Mouse (Mus musculus) forebrain, embryonic 13.5 days (tissue): Measurements from ENCODE around the gene Tbc1d9. TPM values are rescaled to one million over a fixed set of nuclear protein-coding genes. Genes with fewer than 3 reads are reported as not detected.

Experiments used
- ATAC-seq: fragments of 200-750 bp; cut with Nextera tagmentation; 2 replicates; pipeline ENCODE4 v1.8.0; 2017
- H3K27ac ChIP-seq: fragments of 300-500 bp; sonication (generic); 2 replicates; pipeline ENCODE4 v1.5.1; 2015; ENCODE audit warnings: inconsistent platforms, mild to moderate bottlenecking, moderate library complexity
- H3K27me3 ChIP-seq: fragments of 300-500 bp; sonication (generic); 2 replicates; pipeline ENCODE4 v1.6.1; 2015; ENCODE audit warnings: mild to moderate bottlenecking, inconsistent platforms
- H3K36me3 ChIP-seq: fragments of 300-500 bp; sonication (generic); 2 replicates; pipeline ENCODE4 v1.6.1; 2015; ENCODE audit warnings: mild to moderate bottlenecking, inconsistent platforms; ENCODE audit not compliant: poor library complexity, severe bottlenecking
- H3K4me1 ChIP-seq: fragments of 300-500 bp; sonication (generic); 2 replicates; pipeline ENCODE4 v1.6.1; 2015; ENCODE audit warnings: inconsistent platforms
- H3K4me2 ChIP-seq: fragments of 300-500 bp; sonication (generic); 2 replicates; pipeline ENCODE4 v1.6.1; 2015; ENCODE audit warnings: inconsistent platforms, mild to moderate bottlenecking, moderate library complexity
- H3K4me3 ChIP-seq: fragments of 300-500 bp; sonication (generic); 2 replicates; pipeline ENCODE4 v1.5.1; 2015; ENCODE audit warnings: mild to moderate bottlenecking, inconsistent platforms
- H3K9ac ChIP-seq: fragments of 300-500 bp; sonication (generic); 2 replicates; pipeline ENCODE4 v1.6.1; 2015; ENCODE audit warnings: mild to moderate bottlenecking, inconsistent platforms
- H3K9me3 ChIP-seq: fragments of 300-500 bp; sonication (generic); replicated peaks from 2 replicates; pipeline ENCODE4 v1.6.1; 2016; ENCODE audit warnings: inconsistent platforms
- WGBS: fragments of 180-500 bp; shearing (Covaris S2); methylation state at CpG from one replicate; pipeline ENCODE4 v1.1.7; 2015; 5-methylcytosine and 5-hydroxymethylcytosine counted together
- polyA plus RNA-seq: library from polyadenylated mRNA; unstranded; fragments of >200 nt; fragmentation: Nextera tagmentation; extraction: Ambion mirVana; gene quantifications from 2 replicates; pipeline ENCODE4 v1.2.1, GENCODE M21; 2015

The Tbc1d9 gene
- polyA plus RNA-seq, 1 experiment from 2014 or later = 9.3 TPM

GRCm38 (mm10) chr8:83160613-83161012, 4.5 kb upstream of the Tbc1d9 start:
- Histone ChIP-seq H3K36me3 (no peaks in the 10 kb centered on the region), H3K4me3 (no peak overlapping the region), H3K27ac (no peak overlapping the region), H3K27me3 (no peaks in the 10 kb centered on the region), H3K9me3 (no peaks in the 10 kb centered on the region), H3K4me1 (peaks cover 3% of the 10 kb centered on the region; the same call in 1 of the 2 replicates), H3K9ac (no peak overlapping the region), H3K4me2 (no peak overlapping the region)
- no peak for ATAC-seq
- WGBS = 61% methylated on average over 2 of the region's 2 CpGs

- Histone ChIP-seq H3K9me3 (no peaks in the 10 kb centered on the region), H3K4me1 (peaks cover 23% of the 10 kb centered on the region), H3K36me3 (no peaks in the 10 kb centered on the region), H3K4me3 (peak within 1 kb of the TSS; percentile 80), H3K27ac (peak within 1 kb of the TSS; percentile 91), H3K4me2 (peak within 1 kb of the TSS; percentile 69), H3K9ac (peak within 1 kb of the TSS; percentile 95), H3K27me3 (no peaks in the 10 kb centered on the region)
- ATAC-seq = peak; percentile 77
- 2% methylated on average over 53 of the region's 54 CpGs for WGBS
These were observed 1.0 kb downstream of the Tbc1d9 start, which contains the start of gene Gm10645 for GRCm38 (mm10) chr8:83165931-83166867. TSS of gene Gm10645 (minus strand) at chr8:83166170.

- 43% methylated on average over 3 of the region's 3 CpGs for WGBS
- no peak for ATAC-seq
- peak overlapping the region; percentile 95 for H3K9ac ChIP-seq
- no peaks in the 10 kb centered on the region for H3K36me3 ChIP-seq
- no peaks in the 10 kb centered on the region for H3K9me3 ChIP-seq
- H3K27me3 ChIP-seq = no peaks in the 10 kb centered on the region
- no peak overlapping the region for H3K27ac ChIP-seq
- H3K4me1 ChIP-seq = peaks cover 23% of the 10 kb centered on the region
- peak overlapping the region; percentile 80 for H3K4me3 ChIP-seq
- H3K4me2 ChIP-seq = peak overlapping the region; percentile 69
These were observed 2.8 kb downstream of the Tbc1d9 start for GRCm38 (mm10) chr8:83167932-83168331.

- no peak for ATAC-seq
- H3K9me3 ChIP-seq = no peaks in the 10 kb centered on the region
- no peak overlapping the region for H3K27ac ChIP-seq
- no peak overlapping the region for H3K9ac ChIP-seq
- peaks cover 23% of the 10 kb centered on the region for H3K4me1 ChIP-seq
- no peak overlapping the region for H3K4me3 ChIP-seq
- 85% methylated on average over 3 of the region's 3 CpGs for WGBS
- peak overlapping the region; percentile 14; the same call in 1 of the 2 replicates for H3K4me2 ChIP-seq
- no peaks in the 10 kb centered on the region for H3K27me3 ChIP-seq
- H3K36me3 ChIP-seq = no peaks in the 10 kb centered on the region
These were observed 4.0 kb downstream of the Tbc1d9 start for GRCm38 (mm10) chr8:83169127-83169526.

GRCm38 (mm10) chr8:83169709-83170108, 4.6 kb downstream of the Tbc1d9 start:
- H3K4me2 ChIP-seq = no peak overlapping the region
- no peak overlapping the region for H3K27ac ChIP-seq
- peaks cover 23% of the 10 kb centered on the region for H3K4me1 ChIP-seq
- 92% methylated on average over 2 of the region's 2 CpGs for WGBS
- no peaks in the 10 kb centered on the region for H3K36me3 ChIP-seq
- H3K9me3 ChIP-seq = no peaks in the 10 kb centered on the region
- no peak overlapping the region for H3K4me3 ChIP-seq
- no peak for ATAC-seq
- no peaks in the 10 kb centered on the region for H3K27me3 ChIP-seq
- H3K9ac ChIP-seq = no peak overlapping the region

- Histone ChIP-seq H3K9ac (no peak overlapping the region), H3K27me3 (no peaks in the 10 kb centered on the region), H3K27ac (no peak overlapping the region), H3K4me2 (no peak overlapping the region), H3K9me3 (no peaks in the 10 kb centered on the region), H3K4me1 (peaks cover 26% of the 10 kb centered on the region), H3K4me3 (no peak overlapping the region), H3K36me3 (no peaks in the 10 kb centered on the region)
- no peak for ATAC-seq
- whole genome bisulfite sequencing = 47% methylated on average over 6 of the region's 6 CpGs
These were observed 5.7 kb downstream of the Tbc1d9 start for GRCm38 (mm10) chr8:83170894-83171293.

- Histone ChIP-seq H3K27ac (0 out of 2 replicates have a peak overlapping the region, but pooled peaks have one; percentile 22), H3K9ac (no peak overlapping the region), H3K9me3 (no peaks in the 10 kb centered on the region), H3K36me3 (no peaks in the 10 kb centered on the region), H3K27me3 (no peaks in the 10 kb centered on the region), H3K4me3 (no peak overlapping the region), H3K4me2 (no peak overlapping the region), H3K4me1 (peaks cover 27% of the 10 kb centered on the region)
- WGBS = 70% methylated on average over 10 of the region's 10 CpGs
- no peak; the same call in 1 of the 2 replicates for ATAC-seq
These were observed 10.5 kb downstream of the Tbc1d9 start for GRCm38 (mm10) chr8:83175680-83176079.

GRCm38 (mm10) chr8:83176785-83177184, 11.6 kb downstream of the Tbc1d9 start:
- no peak overlapping the region for H3K4me3 ChIP-seq
- H3K27me3 ChIP-seq = no peaks in the 10 kb centered on the region
- H3K4me1 ChIP-seq = peaks cover 30% of the 10 kb centered on the region
- no peaks in the 10 kb centered on the region for H3K9me3 ChIP-seq
- 42% methylated on average over 2 of the region's 2 CpGs for WGBS
- no peak overlapping the region for H3K27ac ChIP-seq
- H3K9ac ChIP-seq = no peak overlapping the region
- ATAC-seq = peak; percentile 50; the same call in 1 of the 2 replicates
- H3K4me2 ChIP-seq = no peak overlapping the region
- H3K36me3 ChIP-seq = no peaks in the 10 kb centered on the region

- 10% methylated on average over 11 of the region's 11 CpGs for WGBS
- H3K4me2 ChIP-seq = peak overlapping the region; percentile 4; the same call in 1 of the 2 replicates
- H3K9me3 ChIP-seq = no peaks in the 10 kb centered on the region
- 0 out of 2 replicates have a peak, but pooled peaks have one; percentile 26 for ATAC-seq
- H3K27ac ChIP-seq = peak overlapping the region; percentile 51; the same call in 1 of the 2 replicates
- H3K4me3 ChIP-seq = no peak overlapping the region
- peaks cover 37% of the 10 kb centered on the region for H3K4me1 ChIP-seq
- peak overlapping the region; percentile 40; the same call in 1 of the 2 replicates for H3K9ac ChIP-seq
- no peaks in the 10 kb centered on the region for H3K36me3 ChIP-seq
- no peaks in the 10 kb centered on the region for H3K27me3 ChIP-seq
These were observed 12.4 kb downstream of the Tbc1d9 start for GRCm38 (mm10) chr8:83177317-83178195.

- Histone ChIP-seq H3K4me3 (no peak overlapping the region), H3K9ac (no peak overlapping the region), H3K4me1 (peaks cover 44% of the 10 kb centered on the region), H3K27ac (0 out of 2 replicates have a peak overlapping the region, but pooled peaks have one; percentile 51), H3K4me2 (no peak overlapping the region), H3K36me3 (no peaks in the 10 kb centered on the region), H3K27me3 (no peaks in the 10 kb centered on the region), H3K9me3 (no peaks in the 10 kb centered on the region)
- WGBS = 14% methylated on average over 9 of the region's 9 CpGs
- ATAC-seq = 0 out of 2 replicates have a peak, but pooled peaks have one; percentile 19
These were observed 13.1 kb downstream of the Tbc1d9 start for GRCm38 (mm10) chr8:83178228-83178742.

GRCm38 (mm10) chr8:83181851-83182482, 16.8 kb downstream of the Tbc1d9 start:
- no peak overlapping the region for H3K4me3 ChIP-seq
- no peak for ATAC-seq
- no peaks in the 10 kb centered on the region for H3K9me3 ChIP-seq
- no peak overlapping the region for H3K9ac ChIP-seq
- H3K27me3 ChIP-seq = no peaks in the 10 kb centered on the region
- H3K36me3 ChIP-seq = no peaks in the 10 kb centered on the region
- no peak overlapping the region for H3K27ac ChIP-seq
- peaks cover 39% of the 10 kb centered on the region for H3K4me1 ChIP-seq
- 78% methylated on average over 6 of the region's 6 CpGs for WGBS
- H3K4me2 ChIP-seq = no peak overlapping the region
